Mouse (Mus musculus) intestine, postnatal 0 days (tissue): ENCODE measurements around the gene Elf5. TPM values are rescaled to one million over a fixed set of nuclear protein-coding genes. Genes with fewer than 3 reads are reported as not detected.

ENCODE experiments used
- ATAC-seq: fragments of 200-750 bp; cut with Nextera tagmentation; 2 replicates; pipeline ENCODE4 v1.8.0; 2017; ENCODE audit warnings: mild to moderate bottlenecking, moderate TSS enrichment, moderate library complexity
- H3K27ac ChIP-seq: fragments of 300-500 bp; sonication (generic); 2 replicates; pipeline ENCODE4 v1.5.1; 2014; ENCODE audit warnings: mild to moderate bottlenecking, low read depth, low read length, moderate library complexity
- H3K27me3 ChIP-seq: fragments of 300-500 bp; sonication (generic); replicated peaks from 2 replicates; pipeline ENCODE4 v1.6.1; 2014; ENCODE audit warnings: low read length, mixed read lengths; ENCODE audit not compliant: control insufficient read depth, insufficient read depth
- H3K36me3 ChIP-seq: fragments of 300-500 bp; sonication (generic); 2 replicates; pipeline ENCODE4 v1.6.1; 2014; ENCODE audit warnings: mild to moderate bottlenecking, moderate library complexity; ENCODE audit not compliant: control insufficient read depth, insufficient read depth
- H3K4me1 ChIP-seq: fragments of 300-500 bp; sonication (generic); replicated peaks from 2 replicates; pipeline ENCODE4 v1.6.1; 2014; ENCODE audit warnings: antibody characterized with exemption, low read length, mixed read lengths; ENCODE audit not compliant: control insufficient read depth, insufficient read depth
- H3K4me2 ChIP-seq: fragments of 300-500 bp; sonication (generic); replicated peaks from 2 replicates; pipeline ENCODE4 v1.6.1; 2014; ENCODE audit warnings: low read depth, mild to moderate bottlenecking, moderate library complexity
- H3K4me3 ChIP-seq: fragments of 300-500 bp; sonication (generic); 2 replicates; pipeline ENCODE4 v1.5.1; 2014; ENCODE audit warnings: low read depth, low read length
- H3K9ac ChIP-seq: fragments of 300-500 bp; sonication (generic); 2 replicates; pipeline ENCODE4 v1.6.1; 2014; ENCODE audit warnings: mild to moderate bottlenecking, low read depth, low read length
- H3K9me3 ChIP-seq: fragments of 300-500 bp; sonication (generic); 2 replicates; pipeline ENCODE4 v1.6.1; 2016; ENCODE audit warnings: mixed run types; ENCODE audit not compliant: control insufficient read depth
- CTCF ChIP-seq: sonication (generic); IDR thresholded peaks from 2 replicates; pipeline ENCODE4 v1.5.1; 2016; ENCODE audit warnings: low read depth, mild to moderate bottlenecking, control low read depth, antibody characterized with exemption, moderate library complexity
- WGBS: fragments of 180-500 bp; shearing (Covaris S2); extraction: QIAGEN DNeasy Blood & Tissue Kit; methylation state at CpG from one replicate; pipeline ENCODE4 v1.1.7; 2014; 5-methylcytosine and 5-hydroxymethylcytosine counted together
- polyA plus RNA-seq: library from polyadenylated mRNA; unstranded; fragments of >200 nt; fragmentation: Nextera tagmentation; extraction: Ambion mirVana; gene quantifications from 2 replicates; pipeline ENCODE4 v1.2.1, GENCODE M21; 2015

The Elf5 gene
- polyA plus RNA-seq, 1 experiment from 2014 or later: not detected

DNA sequence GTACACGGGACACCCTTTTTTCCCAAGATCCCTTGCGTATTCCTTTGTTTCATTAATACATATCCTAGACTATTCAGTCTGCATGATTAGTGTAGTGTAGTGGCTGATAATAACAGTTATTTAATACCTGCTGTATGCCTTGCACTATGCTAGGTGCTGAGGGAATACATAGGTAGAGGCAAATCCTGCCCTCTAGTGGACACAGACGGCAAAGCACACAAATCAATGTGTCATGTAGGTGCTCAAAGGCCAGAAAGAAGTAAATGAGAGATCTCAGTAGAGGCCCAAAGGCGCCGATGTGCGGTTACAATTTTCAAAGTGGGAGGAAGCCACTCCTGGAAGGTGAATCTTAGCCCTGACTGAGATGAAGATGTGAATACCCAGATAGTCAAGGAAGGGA lies 34.3 kb downstream of the Elf5 start:
- no peak for ATAC-seq
- TF ChIP-seq CTCF: peak; percentile 86
- H3K4me1 ChIP-seq: no peaks in the 10 kb centered on the region
- no peaks in the 10 kb centered on the region for H3K9me3 ChIP-seq
- WGBS: 61% methylated on average over 6 of the region's 6 CpGs
- no peaks in the 10 kb centered on the region for H3K36me3 ChIP-seq
- no peak overlapping the region for H3K27ac ChIP-seq
- H3K4me2 ChIP-seq: no peak overlapping the region
- no peak overlapping the region for H3K4me3 ChIP-seq
- H3K9ac ChIP-seq: no peak overlapping the region
- H3K27me3 ChIP-seq: no peaks in the 10 kb centered on the region

DNA sequence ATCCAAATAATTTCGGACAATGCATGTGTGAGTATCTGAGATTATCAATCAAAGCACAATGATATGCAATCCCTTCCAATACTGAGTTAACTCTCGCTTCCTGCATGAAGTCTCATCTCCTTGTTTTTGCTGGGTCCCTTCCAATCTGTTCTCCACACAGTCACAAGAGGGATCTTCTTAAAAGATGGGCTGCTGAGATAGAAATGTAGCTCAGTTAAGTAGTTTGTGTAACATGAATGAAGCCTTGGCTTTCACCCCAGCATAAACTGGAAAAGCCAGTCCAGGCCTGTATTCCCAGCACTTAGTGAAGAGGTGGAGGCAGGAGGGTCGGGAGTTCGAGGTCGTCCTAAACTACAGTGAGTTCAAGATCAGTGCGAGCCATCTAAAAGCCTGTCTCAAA lies 34.8 kb downstream of the Elf5 start:
- no peak for TF ChIP-seq CTCF
- WGBS: 81% methylated on average over 6 of the region's 6 CpGs
- Histone ChIP-seq H3K9me3 (no peaks in the 10 kb centered on the region), H3K4me1 (no peaks in the 10 kb centered on the region), H3K4me2 (no peak overlapping the region), H3K27me3 (no peaks in the 10 kb centered on the region), H3K27ac (no peak overlapping the region), H3K4me3 (no peak overlapping the region), H3K36me3 (no peaks in the 10 kb centered on the region), H3K9ac (no peak overlapping the region)
- no peak for ATAC-seq

DNA sequence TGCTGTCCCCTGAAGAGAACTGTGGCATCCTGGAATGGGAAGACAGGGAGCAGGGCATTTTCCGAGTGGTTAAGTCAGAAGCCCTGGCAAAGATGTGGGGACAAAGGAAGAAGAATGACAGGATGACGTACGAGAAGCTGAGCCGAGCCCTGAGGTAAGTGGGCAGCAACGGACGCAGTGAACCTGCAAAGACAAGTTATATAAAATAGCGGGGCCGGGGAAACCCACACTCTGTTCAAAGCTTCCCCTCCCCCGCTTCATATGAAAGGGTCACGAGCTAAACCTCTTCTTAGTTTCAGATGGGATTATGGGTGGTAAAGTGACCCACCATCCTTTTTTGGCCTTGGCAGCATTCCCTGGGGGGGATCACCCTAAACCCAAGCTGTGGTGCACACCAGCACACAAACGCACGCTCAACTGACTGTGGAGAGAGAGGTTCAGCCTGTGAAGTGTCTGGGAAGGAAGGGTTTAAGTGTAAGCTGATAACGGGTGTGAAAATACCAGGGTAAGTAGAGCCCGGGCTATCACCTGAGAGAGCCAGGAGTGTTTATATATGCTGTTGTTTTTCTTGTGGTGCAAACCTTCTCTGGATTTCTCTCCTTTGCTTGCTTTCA lies 37.6 kb downstream of the Elf5 start:
- Histone ChIP-seq H3K9ac (no peak overlapping the region), H3K4me1 (no peaks in the 10 kb centered on the region), H3K27ac (no peak overlapping the region), H3K36me3 (peaks cover 13% of the 10 kb centered on the region), H3K27me3 (no peaks in the 10 kb centered on the region), H3K4me2 (no peak overlapping the region), H3K4me3 (no peak overlapping the region), H3K9me3 (no peaks in the 10 kb centered on the region)
- ATAC-seq: no peak
- TF ChIP-seq CTCF: no peak
- WGBS: 59% methylated on average over 14 of the region's 14 CpGs

DNA sequence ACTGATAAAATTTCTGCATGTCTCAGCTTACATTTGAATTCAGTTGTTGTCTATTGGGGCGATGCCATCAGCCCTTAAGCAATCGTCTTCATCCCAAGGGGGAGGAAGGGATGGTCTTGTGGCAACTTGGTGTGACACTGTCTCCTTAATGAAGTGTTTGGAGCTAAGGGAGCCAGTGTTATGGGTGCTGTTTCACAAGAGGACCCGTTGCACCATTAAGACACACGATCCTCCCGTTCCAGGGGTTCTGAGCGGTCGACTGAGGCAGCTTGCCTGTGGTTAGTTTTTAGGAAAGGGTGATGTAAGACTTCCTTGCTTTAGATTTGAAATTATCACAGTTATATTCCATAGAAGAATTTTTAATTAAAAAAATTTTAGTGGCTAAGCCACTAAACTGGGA lies 38.3 kb downstream of the Elf5 start:
- Histone ChIP-seq H3K9me3 (no peaks in the 10 kb centered on the region), H3K36me3 (peaks cover 21% of the 10 kb centered on the region), H3K27me3 (no peaks in the 10 kb centered on the region), H3K27ac (no peak overlapping the region), H3K4me2 (no peak overlapping the region), H3K4me3 (no peak overlapping the region), H3K4me1 (no peaks in the 10 kb centered on the region), H3K9ac (no peak overlapping the region)
- no peak for ATAC-seq
- TF ChIP-seq CTCF: no peak
- 81% methylated on average over 7 of the region's 7 CpGs for WGBS

DNA sequence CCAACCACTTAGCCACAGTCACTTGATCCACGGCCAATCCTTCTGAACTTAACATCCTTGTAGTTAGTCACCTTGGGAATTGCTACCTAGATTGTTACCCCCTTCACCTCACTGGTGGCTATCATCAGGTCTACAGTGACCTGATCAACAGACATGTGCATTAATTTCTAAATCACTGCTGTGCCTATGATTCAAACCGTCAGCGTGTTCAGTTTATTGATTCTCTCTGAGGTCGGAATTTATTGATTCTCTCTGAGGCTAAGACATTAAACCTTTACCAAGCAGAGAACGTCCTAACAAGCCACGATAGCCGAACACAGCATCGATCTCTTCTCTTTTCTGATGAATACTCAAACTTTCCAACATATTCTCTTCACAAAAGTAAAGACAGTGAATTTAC lies 38.8 kb downstream of the Elf5 start:
- H3K27ac ChIP-seq: no peak overlapping the region
- no peak for ATAC-seq
- H3K9ac ChIP-seq: no peak overlapping the region
- peaks cover 26% of the 10 kb centered on the region for H3K36me3 ChIP-seq
- H3K9me3 ChIP-seq: no peaks in the 10 kb centered on the region
- H3K4me3 ChIP-seq: no peak overlapping the region
- TF ChIP-seq CTCF: no peak
- H3K4me1 ChIP-seq: no peaks in the 10 kb centered on the region
- 63% methylated on average over 8 of the region's 8 CpGs for WGBS
- H3K27me3 ChIP-seq: no peaks in the 10 kb centered on the region
- H3K4me2 ChIP-seq: no peak overlapping the region

DNA sequence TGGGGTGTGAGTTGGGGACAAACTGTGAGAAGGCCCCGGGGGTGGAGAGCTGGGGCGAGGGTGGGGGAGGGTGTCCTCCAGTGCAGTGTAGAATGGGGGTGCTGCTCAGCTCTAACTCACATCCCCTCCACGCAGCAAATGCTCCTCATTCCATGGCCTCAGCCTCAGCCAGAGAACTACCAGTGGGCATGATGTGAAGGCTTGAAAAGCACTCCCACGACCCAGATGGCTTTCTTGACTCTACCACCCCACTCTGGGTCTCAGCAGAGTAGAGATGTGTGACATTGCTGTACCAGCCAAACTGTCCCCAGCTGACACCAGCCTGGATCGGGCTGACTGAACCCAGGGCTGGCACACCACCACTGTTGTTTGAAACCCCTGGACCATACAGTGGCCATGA lies 41.1 kb downstream of the Elf5 start:
- no peak overlapping the region for H3K4me2 ChIP-seq
- H3K36me3 ChIP-seq: peaks cover 45% of the 10 kb centered on the region
- no peak overlapping the region for H3K4me3 ChIP-seq
- no peak overlapping the region for H3K9ac ChIP-seq
- no peak for ATAC-seq
- H3K4me1 ChIP-seq: no peaks in the 10 kb centered on the region
- no peak for TF ChIP-seq CTCF
- no peaks in the 10 kb centered on the region for H3K9me3 ChIP-seq
- H3K27ac ChIP-seq: no peak overlapping the region
- no peaks in the 10 kb centered on the region for H3K27me3 ChIP-seq
- 87% methylated on average over 5 of the region's 5 CpGs for WGBS

DNA sequence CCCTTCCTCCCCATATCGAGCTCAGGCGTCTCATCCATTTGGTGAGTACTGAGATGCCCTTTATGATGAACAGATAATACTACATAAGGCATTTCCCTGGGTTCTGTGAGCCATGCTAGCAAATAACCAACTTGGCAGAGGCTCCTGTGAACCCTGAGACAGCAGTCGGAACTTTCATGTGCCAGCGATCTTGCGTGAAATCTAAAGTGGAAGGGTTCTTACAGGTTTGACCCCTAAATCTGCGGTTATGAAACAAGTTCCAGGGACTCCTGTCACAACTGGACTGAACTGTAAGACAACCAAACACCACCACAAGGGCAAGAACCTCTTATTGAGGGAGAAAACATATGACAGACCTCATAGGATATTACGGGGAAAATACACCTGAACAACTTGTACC lies 44.3 kb downstream of the Elf5 start:
- no peak overlapping the region for H3K27ac ChIP-seq
- no peaks in the 10 kb centered on the region for H3K9me3 ChIP-seq
- no peak for ATAC-seq
- no peak for TF ChIP-seq CTCF
- H3K4me2 ChIP-seq: no peak overlapping the region
- no peaks in the 10 kb centered on the region for H3K4me1 ChIP-seq
- 94% methylated on average over 7 of the region's 7 CpGs for WGBS
- H3K4me3 ChIP-seq: no peak overlapping the region
- H3K27me3 ChIP-seq: no peaks in the 10 kb centered on the region
- H3K9ac ChIP-seq: no peak overlapping the region
- peaks cover 67% of the 10 kb centered on the region for H3K36me3 ChIP-seq
